Mouse (Mus musculus) lung, postnatal 0 days (tissue): ENCODE results near the gene Acbd4.
A peak's percentile ranks its signal among the peaks of the same experiment; 100 is the strongest.

Source experiments
- CTCF ChIP-seq: IDR thresholded peaks from 2 replicates; pipeline ENCODE4 v1.5.1; 2016; ENCODE audit warnings: antibody characterized with exemption, mild to moderate bottlenecking
- EP300 ChIP-seq: IDR thresholded peaks from 2 replicates; pipeline ENCODE4 v1.6.1; 2016; ENCODE audit warnings: antibody characterized with exemption, mild to moderate bottlenecking, control low read depth

DNA sequence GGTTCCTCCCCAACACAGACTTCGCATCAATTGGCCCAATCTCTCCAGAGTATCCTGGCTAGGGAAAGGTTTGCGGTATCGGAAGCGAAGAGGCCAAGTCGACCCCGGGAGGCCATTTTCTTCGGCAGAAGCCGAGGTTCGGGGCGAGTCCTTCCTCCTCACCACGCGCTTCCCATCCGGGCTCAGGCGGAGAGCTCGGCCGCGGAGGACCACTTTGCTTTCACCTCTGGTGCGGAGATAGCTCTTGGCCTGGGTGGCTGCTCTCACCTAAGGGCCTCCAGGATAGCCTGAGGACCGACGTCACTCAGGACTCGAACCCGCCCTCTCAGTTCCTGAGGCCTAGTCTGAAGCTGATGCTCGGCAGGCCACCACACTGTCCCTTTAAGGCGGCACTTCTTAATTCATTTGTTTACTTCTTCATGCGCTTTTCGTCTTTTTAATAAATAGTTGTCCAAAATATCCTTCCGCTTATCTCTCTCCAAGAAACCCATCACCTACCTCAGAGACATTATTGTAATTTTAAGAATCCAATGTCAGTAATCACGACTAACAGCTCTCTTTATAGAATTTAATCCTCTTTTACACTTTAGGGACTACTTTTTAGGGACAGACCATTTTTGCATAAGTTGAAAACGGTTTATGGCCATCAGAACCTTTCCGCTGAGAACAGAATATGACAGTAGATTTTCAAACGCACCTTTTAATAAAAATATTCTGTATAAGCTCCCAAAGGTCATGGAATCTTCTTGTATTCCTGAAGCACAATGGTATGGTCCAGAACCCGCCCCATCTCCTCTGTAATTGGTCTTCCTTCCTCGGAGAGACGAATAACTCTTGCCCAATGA is 13.9 kb downstream of the Acbd4 start:
- no peak for TF ChIP-seq CTCF
- peak; percentile 96 for TF ChIP-seq EP300
